Mouse (Mus musculus): Measurements from ENCODE around the gene Adnp.
"Not testable (repeated sequence)": the region's sequence is repeated elsewhere in the genome, so short reads cannot be mapped to it uniquely, and the experiment has no call there.

Adnp gene

DNA sequence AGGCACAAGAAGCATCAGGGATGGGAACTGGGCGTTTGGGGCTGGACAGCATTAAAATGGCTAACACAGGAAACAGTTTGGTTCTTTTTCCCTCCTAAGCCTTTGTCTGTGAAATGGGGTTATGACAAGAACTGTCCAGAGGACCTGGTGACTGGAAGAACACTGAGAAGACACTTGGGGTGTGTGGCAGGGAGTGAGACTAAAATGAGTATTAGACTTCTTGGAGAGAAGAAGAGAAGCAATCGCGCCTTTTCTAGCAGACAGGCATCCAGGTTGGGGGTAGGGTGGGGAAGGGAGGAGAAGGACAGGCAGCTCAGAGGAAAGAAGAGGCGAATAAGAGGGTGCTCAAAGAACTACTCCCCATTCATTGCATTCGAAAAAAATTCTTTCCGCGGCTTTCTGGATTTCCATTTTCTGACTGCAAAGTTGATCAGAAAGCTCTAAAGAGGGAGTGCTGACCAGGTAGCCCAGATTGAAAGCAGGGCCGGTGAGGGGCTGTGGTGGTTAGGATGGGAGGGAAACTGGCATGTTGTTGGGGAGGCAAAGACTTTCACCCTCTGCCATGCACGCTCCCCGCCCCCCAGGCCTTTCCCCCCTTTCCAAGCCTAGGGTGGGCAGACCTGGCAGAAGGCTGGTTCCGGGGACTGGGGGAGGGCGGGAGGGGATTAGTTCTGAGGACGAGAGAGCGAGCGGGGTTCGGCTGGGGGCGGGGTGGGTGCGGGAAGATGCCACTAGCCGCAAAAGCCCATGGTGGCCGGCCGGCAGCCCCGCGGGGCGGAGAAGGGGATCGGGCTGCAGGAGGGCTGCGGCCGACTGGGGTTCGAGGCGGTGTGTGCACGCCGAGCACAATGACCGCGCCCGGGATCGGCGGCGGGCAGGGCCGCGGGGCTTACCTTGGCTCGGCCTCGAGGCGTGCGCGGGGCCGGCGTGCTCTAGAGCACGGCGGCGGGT is 956 bp downstream of the Adnp start:
- DNase-seq (ENCODE audit: low spot score in 2 of 2): peak in 1 of 2 experiments; percentile 26

DNA sequence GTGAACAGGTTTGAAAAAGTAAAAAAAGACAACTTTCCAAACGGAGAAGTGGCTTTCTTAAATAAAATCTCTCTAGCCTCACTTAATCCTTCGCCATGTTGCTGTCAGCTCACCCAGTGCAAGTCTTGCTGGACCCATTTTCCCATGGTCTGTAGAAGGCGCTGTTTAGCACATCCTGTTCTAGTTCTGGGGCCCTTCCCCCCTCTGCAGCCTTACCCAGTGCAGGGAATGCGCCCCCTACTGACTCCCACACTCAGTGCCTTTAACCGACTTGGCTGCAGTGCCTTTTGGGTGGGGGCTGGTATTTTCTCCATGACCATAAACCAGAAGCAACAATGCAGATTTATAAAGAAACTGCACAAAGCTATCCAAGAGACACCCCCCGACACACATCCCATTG is 1.6 kb downstream of the Adnp start:
- DNase-seq (ENCODE audit: low spot score in 2 of 2): peak; percentile 67 to 78

DNA sequence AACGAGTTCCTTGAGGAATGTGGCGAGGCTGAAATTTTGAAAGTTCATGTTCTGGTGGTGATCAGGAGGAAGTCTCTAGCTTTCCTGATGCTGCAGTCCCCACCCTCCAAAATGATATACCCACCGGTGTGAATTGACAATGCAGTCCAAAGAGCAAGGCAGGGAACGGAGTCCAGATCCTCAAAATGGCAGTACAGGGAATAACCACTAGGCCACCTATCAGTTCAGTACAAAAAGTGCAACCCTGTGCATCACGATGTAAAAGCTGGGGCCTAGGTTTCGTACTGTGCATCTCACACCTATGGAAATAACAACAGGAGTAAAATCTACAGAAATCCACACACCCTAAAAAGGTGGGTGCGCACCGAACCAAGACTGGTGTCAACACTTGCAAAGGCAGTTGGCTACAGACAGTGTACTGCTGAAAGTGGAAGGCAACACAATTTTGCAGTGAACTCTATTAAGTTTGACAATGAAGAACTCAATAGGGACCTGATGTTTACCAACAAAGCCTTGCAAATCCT is 2.4 kb downstream of the Adnp start:
- DNase-seq (ENCODE audit: low spot score in 2 of 2): no peak

DNA sequence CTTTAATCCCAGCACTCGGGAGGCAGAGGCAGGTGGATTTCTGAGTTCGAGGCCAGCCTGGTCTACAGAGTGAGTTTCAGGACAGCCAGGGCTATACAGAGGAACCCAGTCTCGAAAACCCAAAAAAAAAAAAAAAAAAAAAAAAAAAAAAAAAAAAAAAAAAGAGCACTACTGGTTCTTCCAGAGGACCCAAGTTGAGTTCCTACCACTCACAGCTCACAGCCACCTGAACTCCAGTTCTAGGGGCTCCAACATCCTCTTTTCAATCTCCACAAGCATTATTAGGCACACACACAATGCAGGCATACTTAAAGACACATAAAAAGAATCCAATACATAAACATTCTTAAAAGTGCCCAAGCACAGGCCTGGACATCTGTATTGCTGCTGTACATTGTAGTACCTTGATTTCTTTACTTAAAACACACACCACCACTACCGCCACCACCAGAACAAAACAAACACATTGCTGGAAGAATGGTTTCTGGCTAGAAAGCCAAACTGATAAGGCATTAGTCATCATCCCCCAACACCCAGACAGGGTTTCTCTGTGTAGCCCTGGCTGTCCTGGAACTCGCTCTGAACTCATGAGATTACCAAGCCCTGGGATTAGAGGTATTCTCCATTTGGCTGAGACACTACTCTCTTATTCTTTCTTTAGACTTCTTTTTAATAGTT is 6.8 kb downstream of the Adnp start:
- DNase-seq (ENCODE audit: low spot score in 2 of 2): no peak

DNA sequence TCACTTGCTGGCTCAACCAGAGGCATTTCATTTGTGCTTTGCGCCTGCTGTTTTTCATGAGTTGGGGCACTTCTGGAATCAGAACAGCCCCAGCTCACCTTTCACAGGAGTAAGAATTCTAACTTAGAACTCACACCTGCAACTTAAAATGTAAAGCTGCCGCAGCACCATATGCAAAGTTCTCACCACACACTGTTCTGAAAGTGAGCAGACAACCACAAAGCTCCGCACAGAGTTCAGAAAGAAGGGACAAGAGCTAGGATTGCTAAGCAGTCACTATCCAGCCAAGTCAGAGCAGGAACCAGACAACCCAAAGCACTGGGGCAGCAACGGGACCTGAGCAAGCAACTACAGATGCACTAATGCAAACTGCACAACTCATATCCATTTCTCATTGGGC is 7.4 kb downstream of the Adnp start:
- DNase-seq (ENCODE audit: low spot score in 2 of 2): no peak

DNA sequence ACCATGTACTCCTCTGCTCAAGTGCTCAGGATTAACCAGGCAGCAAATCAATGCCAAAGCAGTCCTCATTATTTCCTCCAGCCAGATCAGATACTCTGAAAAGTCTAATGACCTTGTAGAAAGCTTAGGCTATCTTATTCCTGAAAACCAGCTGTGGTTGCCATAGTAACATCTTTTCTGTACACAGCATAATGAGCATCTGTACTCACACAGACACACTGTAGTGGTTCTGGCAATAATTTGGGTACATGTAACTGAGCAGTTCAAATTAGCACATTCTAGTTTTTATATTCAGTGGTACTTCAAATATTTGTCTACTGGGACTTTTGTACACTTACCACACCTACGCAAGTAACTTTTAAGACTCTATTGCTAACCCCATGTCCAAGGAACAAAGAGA is 8.5 kb downstream of the Adnp start:
- no peak for DNase-seq (ENCODE audit: low spot score in 2 of 2)

DNA sequence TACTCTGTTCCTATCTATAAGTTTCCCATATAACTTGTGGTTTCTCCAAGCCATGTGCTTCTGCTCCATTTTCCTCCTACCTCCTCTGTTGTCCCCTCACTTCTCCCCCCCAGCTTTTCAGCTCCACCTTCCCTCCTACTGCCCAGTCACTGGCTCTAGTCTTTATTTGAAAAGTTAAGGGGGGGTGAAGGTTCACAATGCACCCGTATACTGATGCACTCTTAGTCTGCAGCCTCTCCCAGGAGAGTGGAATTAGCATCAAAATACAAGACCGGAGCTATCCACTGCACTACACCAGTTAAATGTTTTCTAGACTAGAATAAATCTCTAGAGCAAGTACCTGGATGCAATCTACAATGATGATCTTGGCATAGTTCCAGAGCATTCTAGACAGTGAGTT is 11.2 kb downstream of the Adnp start:
- DNase-seq (ENCODE audit: low spot score in 2 of 2): no peak

DNA sequence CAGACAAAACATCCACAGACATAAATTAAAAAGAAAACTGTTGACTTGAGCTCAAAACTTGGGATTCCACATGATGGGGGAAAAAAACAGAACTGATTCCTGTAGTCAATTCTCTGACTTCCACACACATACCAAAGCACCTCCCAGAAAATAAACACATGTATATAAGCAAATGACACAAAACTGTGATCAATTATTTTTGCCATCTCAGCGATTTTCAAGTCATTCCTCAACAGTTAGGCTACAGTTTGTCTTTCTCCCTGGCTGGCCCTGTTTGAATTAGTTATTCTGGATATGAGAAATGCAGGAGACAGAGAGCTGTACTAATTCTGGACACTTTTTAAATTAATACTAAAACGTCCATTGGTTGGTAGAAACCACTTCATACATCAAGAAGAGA is 13.2 kb downstream of the Adnp start:
- no peak for DNase-seq (ENCODE audit: low spot score in 2 of 2)

DNA sequence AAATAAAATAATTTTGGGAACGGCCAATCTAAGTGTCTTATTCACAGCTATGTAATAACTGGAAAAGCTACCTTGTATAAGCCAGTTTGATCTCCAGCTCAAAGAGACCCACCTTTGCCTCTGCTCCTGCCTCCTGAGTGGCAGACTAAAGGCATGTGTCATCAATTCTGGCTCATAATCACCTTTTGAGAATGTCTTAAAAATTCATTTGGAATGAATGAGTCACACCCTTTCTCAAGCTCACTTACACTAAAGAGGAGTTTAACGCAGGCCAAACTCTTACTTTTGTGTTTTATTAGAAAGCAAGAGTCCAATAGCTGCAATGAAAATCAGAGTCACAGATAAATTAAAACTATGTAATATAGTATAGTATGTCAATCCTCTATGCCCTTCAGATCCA is 15.1 kb downstream of the Adnp start:
- no peak for DNase-seq (ENCODE audit: low spot score in 2 of 2)

DNA sequence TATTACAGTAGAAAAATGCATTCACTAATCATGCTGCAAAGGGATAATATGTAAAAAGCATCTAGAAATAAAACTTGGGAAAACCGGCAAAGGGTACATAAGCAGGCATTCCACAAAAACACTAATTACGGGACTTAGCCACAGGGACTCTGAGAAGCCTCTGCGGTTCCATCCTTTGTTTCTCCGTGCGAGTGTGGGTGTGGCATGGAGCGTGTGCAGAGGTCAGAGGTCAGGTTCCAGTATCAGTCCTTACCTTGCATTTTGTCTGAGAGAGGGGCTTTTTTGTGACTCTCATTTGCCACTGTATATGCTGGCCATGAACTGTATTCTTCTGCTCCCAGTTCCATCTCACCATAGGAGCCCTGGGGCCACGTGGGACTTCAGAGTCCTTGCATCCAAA is 31.0 kb downstream of the Adnp start:
- DNase-seq (ENCODE audit: low spot score in 2 of 2): no peak

DNA sequence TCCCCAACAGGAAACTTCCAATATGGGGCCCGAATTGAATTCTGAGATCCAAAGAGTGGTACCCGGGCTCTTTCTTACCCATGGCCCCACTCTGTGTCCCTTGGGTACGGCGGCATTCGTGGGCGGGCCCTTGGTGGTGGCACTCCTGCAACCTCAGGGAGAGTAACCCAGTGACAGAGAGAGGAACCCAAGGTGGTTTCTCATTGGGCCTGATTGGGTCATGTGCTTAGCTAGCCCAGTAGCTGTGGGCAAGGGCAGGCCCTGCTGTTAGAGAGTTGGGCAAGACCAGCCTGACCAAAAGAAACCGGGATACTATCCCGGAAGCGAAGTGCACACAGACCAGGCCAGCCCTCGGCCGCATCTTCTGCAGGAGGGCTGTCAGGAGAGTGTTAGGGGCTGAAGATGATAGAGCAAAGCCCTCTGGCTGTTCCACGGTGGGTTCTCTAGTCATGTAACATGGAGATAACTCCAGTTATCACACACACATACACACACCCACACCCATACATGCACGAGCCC is 36.7 kb downstream of the Adnp start:
- DNase-seq (ENCODE audit: low spot score in 2 of 2): peak; percentile 50 to 61

DNA sequence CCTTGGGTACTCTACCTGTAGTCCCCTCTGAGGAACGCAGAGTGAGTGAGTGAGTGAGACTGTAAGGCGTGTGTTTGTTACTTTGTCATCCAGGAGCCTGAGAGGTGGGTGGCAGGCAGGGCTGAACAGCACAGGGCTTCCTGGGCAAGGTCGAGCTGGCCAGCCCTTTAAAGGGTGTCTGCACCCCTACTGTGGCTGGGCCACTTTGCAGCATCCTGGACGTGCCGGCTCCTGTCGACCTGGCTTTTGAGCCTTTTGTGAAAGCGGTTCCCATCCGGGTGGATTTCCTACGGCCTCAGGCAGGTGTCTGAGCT is 37.2 kb downstream of the Adnp start:
- no peak for DNase-seq (ENCODE audit: low spot score in 2 of 2)

DNA sequence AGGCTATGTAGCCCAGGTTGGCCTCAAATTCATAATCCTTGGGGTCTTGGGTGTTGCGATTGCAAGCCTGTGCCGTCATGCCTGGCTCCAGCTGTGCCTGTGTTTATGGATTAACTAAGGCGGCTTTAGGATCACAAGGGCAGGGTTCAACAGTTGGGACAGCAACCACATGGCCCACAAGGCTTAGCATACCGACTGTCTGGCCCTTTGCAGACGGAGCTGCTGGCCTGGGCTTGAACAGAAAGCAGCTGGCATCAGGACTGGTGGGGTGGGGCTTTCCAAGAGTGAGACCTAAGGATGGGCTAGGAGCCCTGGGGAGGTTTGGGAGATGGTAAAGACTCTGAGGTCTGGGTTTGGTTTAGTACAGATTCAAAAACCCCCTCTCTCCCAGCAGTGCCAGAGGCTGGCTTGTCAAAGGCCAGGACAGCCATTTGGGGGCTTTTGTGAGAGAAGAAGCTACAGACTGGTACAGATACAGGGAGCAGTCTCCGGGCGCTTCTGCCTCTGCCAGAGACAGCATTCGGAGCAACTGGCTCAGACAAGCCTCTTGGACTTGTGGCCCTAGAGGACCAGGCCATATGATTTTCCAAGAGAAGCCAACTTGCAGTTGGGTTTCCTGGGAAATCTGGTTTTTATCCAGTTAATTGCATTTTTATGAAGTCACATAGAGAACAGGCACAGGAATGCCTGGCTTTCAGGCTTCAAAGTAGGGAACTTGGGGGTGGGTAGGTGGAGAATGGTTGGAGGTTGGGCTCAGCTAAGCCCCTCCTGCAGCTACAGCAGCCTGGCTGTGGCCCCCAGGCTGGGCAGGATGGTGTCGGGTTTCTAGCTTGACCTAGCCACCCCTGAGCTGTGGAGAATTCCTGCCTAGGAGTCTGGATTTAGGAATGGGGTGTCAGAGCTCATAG is 37.8 kb downstream of the Adnp start:
- no peak for DNase-seq (ENCODE audit: low spot score in 2 of 2)

DNA sequence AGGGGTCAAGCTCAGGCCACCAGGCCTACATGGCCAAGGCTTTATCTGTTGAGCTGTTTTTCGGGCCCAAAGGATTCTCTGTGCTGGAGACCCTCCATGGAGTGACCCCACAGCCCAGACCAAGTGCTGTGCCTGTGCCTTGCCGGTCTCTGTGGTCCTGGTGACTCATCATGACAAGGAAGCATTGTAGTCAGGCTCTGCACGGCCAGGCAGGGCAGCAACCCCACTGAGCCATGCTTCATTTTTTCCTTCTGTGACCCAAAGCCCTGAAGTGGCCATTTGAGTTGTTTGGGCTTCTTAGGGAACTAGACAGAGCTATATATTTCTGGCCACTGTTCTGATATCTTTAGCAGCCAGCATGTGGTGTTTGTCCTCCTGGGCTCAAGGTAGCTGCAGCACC is 39.1 kb downstream of the Adnp start:
- DNase-seq (ENCODE audit: low spot score in 2 of 2): no peak

DNA sequence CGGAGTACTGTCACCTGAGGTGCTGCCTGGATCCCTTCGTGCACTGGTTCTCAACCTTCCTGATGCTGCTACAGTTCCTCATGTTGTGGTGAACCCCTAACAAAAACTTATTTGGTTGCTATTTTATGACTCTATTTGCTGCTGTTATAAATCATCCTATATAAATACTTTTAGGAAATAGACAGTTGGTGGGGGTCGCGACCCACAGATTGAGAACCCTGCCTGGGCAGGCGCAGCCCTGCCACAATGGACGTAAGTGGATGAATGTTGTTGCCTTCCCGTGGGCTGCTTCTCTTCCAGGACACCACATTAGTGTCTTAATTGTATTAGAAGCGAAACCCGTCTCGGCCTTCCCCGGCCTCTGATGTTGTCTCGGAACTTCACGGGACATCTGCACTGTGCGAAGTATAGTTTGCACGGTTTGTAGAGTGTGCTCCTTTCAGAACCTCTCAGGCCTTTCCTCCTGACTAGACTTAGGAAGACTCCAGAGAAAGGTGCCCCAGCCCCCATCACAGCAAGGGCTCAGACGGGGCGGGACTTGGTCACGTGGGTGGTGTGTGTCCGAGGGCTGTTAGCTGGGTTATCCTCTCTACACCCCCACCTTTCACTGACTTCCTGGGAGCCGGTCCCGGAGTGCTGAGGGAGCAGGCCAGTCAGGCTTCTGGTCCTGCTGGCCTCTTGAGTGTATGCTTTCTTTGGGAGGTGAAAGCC is 40.0 kb downstream of the Adnp start:
- DNase-seq (ENCODE audit: low spot score in 2 of 2): no peak

DNA sequence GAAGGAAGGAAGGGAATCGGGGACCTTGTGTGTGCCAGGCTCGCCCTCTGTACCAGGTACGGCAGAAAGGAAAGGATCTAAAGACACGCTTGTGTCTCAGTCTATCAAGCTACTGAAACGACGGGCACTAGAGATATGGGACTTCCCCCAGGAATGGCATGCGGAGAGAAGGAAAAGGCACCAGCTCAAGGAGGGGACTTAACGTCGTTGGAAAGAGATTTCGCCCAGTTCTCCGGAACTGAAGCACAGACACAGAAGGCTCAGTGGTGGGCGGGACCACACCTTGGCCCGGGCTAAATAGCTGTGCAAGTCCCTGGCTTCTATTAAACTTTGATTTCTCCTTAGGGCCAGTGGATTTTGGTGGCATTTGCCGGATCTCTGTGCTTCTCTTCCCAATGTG is 44.9 kb downstream of the Adnp start:
- peak in 1 of 2 experiments; percentile 38 for DNase-seq (ENCODE audit: low spot score in 2 of 2)

DNA sequence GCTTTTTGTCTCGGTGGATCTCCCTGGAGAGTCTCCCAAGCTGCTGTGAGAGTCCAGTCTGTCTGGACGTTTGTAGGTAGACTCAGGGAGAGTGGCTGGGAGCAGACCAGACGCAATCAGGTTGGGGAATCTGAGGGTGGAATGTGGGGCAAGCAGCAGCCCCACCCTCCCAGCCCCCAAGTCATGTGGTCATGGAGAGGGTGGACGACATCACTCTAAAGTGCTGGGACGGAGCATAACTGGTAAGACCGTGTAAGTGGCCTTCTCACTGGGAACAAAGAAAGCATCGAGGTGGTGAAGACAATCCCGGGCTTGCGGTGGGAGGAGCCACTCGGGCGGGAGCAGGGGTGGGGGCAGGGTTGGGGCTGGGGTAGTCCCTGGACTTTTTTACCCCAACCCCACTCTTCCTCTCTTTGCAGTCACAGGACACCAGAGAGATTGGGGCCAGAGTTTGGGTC is 45.4 kb downstream of the Adnp start:
- DNase-seq (ENCODE audit: low spot score in 2 of 2): no peak

DNA sequence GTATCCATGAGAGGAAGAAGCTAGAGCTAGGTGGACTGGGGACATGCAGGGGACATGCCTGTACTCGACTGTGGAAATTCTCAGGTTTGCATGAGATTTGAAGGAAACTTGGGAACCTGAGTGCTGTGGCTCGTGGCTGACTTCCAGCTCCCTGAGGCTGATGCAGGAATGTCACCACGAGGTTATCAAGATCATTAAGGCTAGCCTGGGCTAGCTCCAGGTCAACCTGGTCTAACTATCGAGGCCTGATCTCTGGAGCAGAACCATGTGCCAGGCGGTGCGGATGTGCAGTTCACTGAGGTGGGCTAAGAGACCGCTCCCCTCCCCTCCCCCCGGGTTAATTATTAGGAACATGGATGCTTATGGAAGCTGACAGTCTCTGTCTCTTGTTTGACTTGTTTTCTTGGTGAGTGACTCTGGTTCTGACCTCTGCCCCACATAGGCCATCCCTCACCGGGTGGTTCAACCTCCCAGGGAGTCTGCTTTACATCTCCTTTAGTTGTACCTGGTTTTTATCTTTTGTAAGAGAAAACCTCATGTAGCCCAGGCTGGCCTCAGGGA is 46.5 kb downstream of the Adnp start:
- no peak for DNase-seq (ENCODE audit: low spot score in 2 of 2)

DNA sequence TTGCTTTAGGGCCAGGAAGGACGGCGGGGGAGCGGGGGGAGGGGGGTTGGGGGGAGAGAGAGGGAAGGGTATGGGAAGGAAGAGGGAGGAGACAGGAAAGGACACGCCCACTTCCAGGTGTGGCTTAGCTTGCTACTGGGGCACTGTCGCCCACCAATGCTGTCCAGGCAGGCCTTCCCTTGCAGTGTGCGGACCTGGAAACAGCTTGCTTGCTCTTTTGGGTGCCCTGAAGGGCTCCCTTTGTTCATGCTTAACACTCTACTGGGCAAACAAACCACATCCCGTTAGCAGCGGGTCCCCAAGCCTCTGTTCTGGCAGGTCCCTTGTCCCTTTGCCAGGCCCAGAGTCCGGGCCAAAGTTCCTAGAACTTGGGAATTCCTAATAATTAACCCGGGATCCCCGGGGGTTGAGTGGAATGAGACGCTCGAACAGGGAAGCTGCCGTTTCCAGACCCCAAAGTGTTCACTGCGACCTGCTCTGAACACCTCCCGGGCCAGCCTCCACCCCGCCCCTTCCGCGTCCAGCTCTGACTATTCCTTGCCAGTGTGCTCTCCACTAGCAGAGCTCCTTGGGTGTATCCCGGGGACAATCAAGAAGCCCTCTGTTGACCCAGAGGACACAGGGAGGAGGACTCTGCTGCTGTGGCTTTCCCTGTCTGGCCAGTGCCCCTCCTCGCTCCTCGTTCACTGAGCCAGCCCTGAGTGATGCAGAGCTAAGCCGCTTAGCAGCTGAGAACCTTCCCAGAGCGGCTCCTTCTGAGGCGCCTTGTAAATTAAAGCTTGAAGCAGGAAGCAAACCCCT is 47.8 kb downstream of the Adnp start:
- DNase-seq (ENCODE audit: low spot score in 2 of 2): peak in 1 of 2 experiments; percentile 52

DNA sequence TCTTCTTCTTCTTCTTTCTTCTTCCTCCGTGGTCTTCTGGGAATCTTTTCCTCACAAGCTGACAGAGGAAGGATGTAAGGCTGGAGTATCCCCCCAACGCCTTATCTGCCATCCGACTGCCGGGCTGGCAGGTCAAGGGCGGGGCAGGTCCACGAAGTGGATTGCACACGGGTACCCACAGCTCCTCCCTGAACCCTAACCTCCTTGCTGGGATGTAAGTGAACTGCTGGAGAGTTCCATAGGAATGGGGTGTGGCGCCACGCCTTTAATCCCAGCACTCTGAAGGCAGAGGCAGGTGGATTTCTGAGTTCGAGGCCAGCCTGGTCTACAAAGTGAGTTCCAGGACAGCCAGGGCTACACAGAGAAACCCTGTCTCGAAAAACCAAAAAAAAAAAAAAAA is 48.9 kb downstream of the Adnp start:
- not testable (repeated sequence) for DNase-seq (ENCODE audit: low spot score in 2 of 2)

All from urinary bladder, adult 18-20 months (tissue).